Mouse (Mus musculus) brain, embryonic 18.5 days (tissue): ENCODE results near the gene Nfkbid.
A peak's percentile ranks its signal among the peaks of the same experiment; 100 is the strongest.

Experiments
- DNase-seq: peaks from one replicate; pipeline ENCODE4 v3.0.0-alpha.2; 2012; ENCODE audit warnings: low read depth, low spot score

The Nfkbid gene

DNA sequence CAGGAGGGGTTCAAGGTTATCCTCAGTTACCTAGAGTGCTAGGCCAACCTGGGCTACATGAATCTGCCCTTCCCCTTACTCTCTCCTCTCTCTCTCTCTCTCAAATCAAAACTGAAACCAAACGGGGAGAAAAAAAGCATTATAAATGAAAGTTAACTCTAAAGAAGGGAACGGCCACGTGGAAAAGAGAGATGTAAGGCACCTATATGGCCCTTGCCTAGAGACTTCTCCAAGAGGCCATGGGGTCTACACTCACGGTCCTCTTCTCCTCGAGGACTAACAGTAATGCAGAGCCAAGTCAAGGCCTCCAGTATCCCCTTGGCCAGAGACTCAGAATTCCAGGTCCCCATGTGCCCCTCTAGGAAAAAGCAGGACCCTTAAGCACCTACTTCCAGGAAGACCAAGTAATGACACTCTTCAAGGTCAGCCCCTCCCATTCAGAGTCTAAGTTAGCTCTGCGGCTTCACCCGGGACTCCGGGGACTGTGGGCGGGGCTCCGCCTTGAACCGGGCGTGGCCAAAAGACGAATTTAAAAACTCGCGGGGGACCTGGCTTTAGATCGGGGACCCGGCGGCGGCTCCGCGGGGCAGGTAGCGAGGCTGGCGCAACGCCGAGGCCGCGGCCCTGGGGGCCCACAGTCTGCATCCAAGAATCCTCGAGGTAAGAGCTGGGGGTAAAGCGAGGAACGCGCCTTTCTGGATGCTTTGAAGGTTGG is at the start of gene Nfkbid:
Gene Nfkbid (plus strand): TSS at position 558 of the 715 bp plus-strand sequence.
- DNase-seq, result no peak

DNA sequence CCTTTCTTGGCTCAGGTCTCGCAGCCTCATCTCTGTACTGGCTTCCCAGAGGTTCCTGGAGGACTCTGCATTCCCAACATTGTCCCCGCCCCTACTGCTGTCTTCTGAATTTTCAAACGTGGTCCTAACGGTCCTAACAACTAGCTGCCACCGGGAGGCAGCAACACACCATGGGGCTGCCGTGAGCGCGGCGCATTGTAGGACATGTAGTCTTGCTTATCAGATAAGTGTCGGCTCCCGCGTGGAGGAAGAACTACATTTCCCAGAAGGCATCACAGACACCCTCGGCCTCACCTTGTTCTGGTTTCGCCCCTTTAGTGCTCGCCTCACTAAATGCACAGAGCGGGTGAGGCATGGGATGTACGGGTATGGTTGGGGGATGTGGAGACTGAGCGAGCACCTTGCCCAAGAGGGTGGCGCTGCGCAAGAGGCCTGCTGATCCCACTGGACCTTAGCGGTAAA is 48.0 kb upstream of the Nfkbid start:
- peak; percentile 96 for DNase-seq

DNA sequence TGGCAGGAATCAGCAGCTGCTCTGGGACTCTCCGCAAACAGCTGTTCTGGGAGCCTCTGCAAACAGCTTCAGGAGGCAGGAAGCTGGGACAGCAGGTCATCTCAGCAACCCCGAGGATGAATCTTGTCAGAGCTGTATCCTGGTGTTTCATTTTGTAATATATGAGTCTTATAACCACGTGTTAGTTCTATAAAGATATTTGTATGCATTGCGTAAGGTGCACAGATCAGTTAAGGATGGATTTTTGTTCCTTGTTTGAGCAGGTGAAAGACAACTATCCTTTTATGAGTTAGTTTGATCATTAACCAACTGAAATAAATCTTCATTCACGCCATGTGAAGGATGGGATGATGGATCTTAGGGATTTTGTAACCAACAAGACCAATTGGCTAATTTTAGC is 41.5 kb upstream of the Nfkbid start:
- no peak for DNase-seq

DNA sequence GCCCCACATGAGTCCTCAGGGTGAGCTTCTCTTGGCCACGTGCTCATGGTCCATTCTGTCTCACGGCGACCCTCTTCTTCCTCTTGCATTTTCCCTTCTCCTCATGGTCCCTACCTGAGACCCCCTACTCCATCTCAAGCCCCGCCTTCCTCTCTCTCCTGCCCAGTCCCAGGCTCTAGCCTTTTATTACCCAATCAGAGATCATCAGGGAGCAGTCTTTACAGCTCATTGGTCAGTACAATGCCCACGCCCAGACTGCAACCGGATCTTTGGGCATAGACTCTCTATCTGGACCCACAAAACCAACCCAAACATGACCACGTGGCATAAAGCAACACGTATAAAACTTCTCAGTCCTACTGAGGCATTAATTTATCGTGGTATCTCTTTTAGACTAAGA is 37.4 kb upstream of the Nfkbid start:
- no peak for DNase-seq

DNA sequence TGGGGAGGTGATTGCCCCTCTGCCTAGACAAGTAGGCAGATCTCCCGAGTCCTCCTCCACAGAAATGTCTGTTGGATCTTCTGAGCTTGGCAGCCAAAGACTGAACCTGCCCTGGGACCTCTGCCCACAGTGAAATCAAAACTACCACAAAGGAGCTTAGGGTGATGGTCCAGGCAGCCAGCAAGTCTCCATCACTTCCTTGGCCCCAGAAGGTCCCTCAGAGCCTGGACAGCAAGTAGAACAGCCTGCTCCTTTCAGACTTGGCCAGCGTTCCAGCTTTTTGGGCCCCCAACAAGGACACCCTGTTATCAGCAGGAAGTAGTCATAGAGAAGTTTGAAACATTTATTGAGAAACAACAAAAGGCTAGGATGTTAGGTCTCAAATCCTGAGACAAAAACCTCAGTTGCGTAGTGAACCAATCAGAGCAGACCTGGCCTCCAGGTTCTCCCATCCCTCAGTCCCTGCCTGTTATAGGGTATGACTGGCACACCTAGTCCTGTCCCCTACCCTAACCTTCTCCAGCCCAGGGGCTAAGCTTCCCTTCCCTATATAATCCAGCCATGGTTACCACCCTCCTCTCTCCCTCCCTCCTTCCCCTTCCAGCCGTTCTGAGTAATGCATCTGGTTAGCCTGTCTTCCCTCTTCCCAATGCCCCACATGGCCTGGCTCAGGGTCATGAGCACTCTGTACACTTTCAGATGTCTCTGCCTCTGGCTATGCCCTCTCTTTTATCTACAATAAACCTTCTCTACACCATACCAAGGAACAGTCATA is 28.6 kb upstream of the Nfkbid start:
- DNase-seq, result no peak

DNA sequence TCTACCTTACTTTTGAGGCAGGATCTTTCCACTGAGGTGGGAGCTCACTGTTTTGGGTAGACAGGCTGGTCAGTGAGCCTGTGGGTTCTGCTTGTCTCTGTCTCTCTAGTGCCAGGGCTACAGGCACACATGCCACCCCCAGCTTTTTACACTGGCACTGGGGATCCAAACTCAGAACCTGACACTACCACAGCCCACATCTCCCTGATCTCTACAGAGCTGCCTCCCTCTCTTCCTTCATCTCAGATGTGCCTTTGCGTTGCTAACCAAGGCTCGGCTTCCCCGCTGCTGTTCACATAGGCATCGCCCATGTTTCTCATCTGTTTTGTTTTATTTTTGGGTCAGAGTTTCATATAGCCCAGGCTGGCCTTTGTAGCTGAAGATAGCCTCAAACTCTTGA is 27.9 kb upstream of the Nfkbid start:
- no peak for DNase-seq

DNA sequence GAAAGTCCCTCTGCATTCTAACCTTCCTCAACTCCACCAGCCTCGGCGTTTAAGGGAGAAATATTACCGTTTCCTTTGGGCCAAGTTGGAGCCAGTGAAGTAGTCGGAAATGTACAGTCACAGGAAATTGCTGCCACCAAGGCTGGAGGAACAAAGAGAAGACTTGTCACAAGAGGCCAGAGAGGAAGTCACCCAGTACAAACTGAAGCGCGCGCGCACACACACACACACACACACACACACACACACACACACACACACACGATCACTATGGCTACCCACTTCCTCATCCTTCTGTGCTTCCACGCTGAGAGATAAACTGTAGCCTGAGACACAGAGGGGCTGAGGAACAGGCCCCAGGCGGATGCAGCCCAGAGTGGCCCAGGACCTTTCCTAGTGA is 27.2 kb upstream of the Nfkbid start:
- DNase-seq, result no peak

DNA sequence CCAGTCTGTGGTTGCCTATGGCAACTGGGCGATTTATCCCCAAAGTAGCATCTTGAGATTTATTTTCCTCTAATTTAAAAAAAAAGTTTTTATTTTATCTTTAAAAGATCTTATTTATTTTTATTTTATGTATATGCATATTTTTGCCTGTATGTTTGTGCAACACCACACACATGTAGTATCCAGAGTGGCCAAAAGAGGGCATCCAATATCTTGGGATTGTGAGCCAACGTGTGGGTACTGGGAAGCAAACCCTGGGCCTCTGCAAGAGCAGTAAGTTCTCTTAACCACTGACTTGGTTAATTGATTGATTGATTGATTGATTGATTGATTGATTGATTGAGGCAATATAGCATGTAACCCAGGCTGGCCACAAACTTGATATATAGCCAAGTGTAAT is 26.7 kb upstream of the Nfkbid start:
- DNase-seq, result no peak

DNA sequence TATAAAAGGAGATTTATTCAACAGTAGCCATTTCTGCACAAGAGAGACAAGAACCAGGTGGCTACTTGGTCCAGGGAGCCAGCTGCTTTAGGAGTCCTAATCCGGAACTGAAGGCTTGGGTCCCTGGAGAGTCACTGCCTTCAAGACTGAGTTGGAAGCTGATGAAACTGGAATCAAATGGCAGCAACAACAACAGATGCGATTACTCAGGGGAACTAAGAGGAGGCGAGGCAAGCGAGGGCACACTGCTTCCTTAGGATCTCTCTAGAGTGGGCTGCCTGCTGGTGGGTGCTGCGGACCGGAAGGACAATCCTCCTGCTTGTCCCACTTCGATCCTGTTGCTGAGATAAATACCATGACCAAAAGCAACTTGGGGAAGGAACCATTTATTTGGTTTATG is 21.9 kb upstream of the Nfkbid start:
- DNase-seq, result no peak

DNA sequence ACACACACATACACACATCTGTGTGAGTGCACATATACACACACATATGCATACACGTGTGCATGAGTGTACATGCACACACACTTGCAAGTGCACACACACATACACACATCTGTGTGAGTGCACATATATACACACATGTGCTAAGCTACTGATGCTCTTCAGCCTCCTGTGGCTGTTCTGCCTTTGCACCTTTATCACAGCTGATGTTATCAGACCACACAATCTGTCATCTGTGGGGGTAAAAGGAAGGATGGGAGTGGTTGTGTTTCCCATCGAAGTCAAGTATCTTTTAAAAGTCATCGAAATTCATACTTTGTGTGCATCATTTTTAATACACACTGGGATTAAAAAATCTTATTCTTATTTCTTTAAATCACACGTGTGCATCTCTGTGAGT is 19.2 kb upstream of the Nfkbid start:
- DNase-seq, result no peak

DNA sequence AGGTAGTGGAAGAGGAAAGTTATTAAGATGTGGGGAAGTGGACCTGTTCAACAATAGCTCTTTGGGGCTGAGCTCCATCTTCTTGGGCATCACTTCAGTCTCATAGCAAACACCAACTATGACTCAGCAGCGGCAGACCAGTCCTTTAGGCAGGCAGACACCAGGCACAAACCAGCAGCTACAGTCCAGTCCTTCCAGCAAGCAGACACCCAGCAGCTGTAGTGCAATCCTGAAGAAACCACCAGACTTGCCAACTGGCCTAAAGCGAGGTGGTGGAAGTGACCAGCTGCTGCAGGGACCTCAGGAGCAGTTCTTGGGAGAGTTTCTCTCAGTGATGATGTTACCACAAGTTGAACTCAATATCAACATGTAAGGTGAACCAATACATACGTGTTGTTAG is 12.9 kb upstream of the Nfkbid start:
- DNase-seq, result no peak

DNA sequence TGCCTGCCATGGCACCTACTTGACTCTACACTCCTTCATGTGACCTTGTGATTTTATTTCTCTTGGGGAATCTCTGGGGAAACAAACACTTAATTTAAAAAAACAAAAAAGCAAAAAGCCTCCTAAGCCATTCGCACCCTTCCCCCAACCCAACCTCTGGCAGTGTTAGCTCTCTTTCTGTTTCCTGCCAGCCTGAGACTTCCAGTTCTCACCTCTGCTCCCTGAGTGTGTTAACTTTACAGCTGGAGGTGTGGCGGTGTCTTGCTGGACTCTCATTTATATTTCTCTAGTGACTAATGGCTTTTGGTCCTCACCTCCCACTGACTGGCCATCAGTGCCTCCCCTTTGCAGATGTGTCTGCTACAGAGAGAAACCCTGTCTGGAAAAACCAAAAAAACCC is 11.7 kb upstream of the Nfkbid start:
- DNase-seq, result no peak

DNA sequence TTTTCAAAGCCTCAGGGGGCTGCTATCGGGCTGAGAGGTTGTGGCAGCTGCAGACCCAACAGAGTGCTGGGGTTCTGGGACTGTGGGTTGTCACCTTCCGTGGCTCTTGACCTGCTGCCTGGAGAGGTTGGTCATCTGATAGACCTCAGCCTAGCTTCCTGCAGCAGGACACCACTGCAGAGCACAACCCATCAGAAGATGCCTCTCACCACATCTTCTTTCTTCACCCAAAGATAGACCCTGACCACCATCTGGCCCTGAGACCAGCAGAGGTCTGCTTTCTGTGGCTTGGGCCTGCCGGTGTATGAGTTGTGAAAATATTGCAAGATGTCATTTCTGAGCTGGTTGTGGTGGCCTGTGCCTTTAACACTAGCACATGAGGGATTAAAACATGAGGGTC is 10.5 kb upstream of the Nfkbid start:
- DNase-seq, result no peak

DNA sequence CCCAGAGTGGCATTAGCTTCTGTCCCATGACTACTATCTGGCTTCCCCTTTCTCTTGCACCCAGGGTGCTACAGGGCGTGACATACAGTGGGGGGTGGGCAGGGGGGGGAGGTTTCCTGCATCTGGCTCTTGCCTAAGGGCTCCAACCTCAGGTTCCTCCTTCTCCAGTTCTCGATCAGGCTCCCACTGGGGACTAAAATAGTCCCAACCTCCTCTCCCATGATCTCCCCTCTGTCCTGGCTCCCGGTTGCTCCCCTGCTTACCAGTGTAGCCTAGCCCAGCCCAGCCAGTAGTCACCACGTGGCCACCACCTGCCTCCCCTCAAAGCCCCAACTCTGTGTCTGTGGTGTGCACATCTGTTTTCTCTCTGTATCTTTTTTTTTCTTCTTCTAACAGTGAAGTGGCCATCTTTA is 8.8 kb upstream of the Nfkbid start:
- DNase-seq, result no peak

DNA sequence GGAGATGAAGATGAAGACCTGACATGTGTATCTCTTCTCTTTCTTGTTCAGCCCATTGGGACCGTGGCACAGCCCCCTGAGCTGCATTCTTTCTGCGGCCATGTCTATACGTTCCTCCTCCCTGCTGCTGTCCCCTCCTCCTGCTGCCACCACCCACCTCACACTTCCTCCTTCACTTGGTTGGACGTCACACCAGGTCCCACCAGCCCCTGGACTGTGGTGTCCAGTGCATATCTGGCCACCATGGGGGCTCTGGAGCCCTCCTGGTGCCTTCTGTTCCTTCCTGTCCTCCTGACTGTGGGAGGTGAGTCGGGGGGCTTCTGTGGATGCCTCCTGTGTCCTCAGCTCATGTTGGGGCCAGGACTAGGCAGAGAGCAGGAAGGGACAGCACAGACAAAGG is 7.9 kb upstream of the Nfkbid start, which contains the start of gene Tyrobp:
Gene Tyrobp (plus strand): TSS at position 165 of the 400 bp plus-strand sequence.
- no peak for DNase-seq

DNA sequence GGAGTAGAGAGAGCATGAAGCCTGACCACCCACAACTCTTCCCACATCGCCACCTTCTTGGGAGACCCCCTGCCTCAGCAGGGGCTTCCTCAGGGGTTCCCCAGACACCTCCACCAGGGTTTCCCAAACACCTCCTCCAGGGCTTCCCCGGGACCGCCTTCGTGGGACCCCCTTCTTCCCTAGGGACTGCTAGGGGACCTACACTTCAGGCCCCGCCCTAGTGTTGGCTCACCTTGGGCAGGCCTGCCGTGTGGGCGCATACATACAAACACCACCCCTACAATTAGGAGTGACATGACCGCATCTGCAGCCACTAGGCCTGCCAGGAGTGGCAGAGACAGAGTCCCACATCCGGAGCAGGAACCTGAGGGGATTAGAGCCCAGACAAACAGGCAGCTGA is 3.7 kb upstream of the Nfkbid start:
- no peak for DNase-seq

DNA sequence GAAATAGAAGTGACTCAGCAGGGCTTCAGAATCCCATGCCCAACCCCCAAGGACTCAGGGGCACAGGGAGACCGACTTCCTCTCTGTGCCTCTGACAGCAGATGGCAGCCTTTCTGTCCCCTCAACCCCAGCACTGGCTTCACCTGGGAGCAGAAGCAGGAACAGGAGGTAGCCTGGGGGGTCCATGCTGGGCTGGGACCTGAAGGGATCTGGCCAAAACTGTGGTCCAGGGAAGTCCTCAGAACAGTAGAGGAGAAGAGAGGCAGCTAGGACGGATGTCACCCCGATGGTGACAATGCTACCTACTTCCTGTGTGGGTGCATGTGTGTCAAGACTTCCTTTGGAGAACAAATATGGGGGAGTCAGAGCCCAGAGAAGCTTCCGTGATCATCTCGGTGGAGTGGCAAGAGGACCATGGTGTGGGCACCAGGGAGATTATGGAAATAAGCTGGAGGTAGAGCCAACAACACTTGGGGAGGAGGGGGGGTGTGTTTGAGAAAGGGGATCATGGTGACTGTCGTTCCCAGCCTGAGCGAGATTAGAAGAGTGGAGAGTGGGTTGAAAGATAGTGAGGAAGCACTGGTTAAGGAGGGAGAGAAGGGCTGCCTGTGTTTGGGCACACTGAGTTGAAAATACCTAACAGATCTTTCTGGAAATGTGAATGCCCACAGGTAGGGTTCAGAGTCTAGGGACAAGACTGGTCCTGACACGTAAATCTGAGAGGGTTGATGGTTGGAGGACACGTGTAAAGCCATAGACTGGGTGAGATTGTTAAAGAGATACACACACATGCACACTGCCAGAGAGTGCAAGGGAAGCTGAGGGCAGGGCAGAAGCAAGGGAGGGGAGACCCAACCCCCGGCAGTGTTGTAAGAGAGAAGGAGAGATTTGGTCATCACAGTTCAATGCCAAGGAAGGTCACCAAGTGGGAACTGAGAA is 1.7 kb upstream of the Nfkbid start, which contains the start of gene Hcst:
Gene Hcst (minus strand): TSS at position 294 of the 939 bp plus-strand sequence.
- DNase-seq, result no peak

DNA sequence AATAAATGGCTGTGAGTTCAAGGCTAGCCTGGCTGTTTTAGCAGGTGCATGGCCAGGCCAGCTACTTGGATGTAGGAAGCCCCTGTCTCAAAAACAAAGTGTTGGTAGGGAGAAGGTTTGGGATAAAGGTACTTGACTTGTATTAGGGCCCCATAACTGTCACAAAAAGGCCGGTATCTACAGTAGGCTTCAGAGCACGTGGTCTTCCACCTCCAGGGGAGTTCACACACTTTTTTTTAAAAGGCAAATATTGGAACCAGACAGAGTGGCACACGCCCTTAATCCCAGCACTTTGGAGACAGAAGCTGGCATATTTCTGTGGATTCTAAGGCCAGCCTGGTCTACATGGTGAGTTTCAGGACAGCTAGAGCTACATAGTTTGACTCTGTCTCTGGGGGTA is 859 bp upstream of the Nfkbid start:
- DNase-seq, result no peak

DNA sequence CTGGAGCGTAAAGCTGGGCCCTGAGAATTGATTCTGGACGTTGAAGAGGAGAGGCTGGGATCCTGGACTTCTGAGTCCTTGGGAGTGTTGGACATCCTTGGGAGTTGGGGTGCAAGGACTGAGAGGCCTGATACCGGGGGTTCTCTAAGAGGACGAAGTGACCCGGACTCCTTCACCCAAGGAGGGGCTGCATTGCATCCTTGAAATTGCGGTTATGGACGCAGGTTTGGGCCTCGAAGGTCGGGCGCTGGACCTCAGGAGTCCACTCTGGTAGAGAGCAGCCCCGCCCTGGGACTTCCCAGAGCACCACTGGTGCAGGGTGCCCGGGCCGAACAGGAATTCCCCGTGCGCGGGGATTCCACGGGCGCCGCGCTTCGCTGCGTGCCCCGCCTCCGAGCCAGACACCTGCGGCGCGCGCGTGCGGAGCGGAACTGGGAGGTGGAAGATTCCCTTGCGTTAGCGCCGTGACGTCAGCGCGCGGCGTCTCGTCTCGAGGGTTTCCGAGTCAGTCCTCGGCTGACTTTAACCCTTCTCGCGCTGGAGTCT is 431 bp downstream of the Nfkbid start:
- DNase-seq, result peak; percentile 83

DNA sequence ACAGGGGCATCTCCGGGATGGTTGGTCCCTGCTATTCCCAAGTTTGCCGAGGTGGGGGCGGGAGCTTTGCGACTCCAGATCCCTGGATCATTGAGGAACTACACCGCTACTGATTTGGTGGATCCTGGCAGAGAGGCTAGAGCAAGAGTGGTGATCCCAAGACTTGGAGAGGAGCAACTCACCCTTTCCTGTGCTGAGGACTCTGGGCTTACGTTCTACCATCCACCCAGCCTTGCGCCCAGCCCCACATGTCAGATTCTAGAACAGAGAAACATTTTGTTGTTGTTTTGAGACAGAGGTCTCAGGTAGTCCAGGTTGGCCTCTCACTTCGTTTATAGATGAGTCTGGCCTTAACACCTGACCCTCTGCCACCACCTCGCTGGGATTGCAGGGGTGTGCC is 1.0 kb downstream of the Nfkbid start:
- DNase-seq, result no peak

DNA sequence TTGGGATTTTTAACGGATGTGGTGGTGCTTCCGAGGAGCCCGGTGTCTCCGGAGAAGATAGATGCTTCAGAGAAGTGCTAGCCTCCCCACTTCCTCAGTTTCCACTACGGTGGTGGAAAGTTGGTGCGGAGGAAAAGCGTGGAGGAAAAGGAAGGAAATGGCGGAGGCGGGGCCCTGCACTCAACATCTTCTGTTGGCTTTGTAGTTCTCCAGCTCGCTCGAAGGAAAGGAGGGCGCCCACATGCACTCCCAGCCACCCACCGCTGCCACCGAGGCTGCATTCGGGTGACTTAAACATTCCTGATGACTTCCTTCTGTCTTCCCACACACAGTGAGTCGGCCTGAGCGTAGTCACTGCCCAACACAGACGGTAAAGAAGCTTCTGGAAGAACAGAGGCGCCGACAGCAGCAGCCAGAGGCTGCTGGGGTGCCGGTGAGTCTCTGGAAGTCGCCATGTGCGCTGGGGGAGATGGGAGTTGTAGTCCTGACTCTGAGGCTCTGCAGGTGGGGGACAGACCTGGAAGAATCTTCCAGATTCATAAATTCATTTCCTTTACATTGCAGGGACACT is 1.6 kb downstream of the Nfkbid start:
- DNase-seq, result no peak
